Mouse (Mus musculus): ENCODE measurements around the gene Slc10a1. TPM values are rescaled to one million over a fixed set of nuclear protein-coding genes. Genes with fewer than 3 reads are reported as not detected.

Slc10a1 gene
- total and polyA plus RNA-seq, 3 experiments = 0.13 to 0.20 TPM; not detected in 1

DNA sequence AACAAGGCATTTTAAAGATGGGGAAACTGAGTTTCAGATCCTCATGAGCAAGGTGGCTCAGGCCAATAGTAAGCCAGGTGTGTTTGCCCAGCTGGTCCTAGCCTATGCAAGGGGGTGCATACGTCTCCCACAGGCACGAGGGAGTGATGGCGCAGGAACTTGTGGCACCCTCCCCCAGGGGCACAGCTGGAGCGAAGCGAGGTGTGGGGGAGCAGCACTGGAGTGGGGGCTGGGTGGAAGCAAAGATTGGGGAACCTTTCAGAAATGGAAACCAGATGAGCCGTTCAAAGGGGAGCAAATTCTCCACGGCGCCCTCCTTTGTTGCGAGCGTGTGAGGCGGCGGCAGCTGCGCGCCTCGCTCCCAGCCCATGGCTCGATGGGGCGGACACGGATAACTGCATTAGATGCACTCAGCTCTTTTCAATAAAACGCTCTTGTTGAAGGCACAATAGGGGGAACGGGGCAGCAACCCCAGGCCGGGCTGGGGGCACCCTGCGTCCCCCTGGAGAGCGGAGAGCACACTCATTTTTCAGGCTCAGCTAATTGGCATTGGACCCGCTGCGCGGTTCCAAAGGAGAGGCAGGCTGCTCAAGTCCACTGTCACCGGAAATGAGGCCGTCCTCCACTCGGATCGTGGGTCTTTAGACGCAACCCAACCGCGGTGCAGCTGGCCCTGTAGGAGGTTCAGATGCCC lies 30.2 kb upstream of the Slc10a1 start (continued):
- no peak for TF ChIP-seq PAX5 (IDR thresholded peaks at IDR 0.05; ENCODE audit: low read length)
- no peak for TF ChIP-seq ZNF384 (IDR thresholded peaks at IDR 0.05; ENCODE audit: low read depth, low read length)
- no peak for TF ChIP-seq MYC (IDR thresholded peaks at IDR 0.05; ENCODE audit: low read depth, low read length)
- TF ChIP-seq ZKSCAN1 (IDR thresholded peaks at IDR 0.05; ENCODE audit: borderline replicate concordance, low read depth, low read length) = no peak
- no peak for TF ChIP-seq CHD2 (IDR thresholded peaks at IDR 0.05; ENCODE audit: low read length)
- no peak for TF ChIP-seq MXI1 (IDR thresholded peaks at IDR 0.05; ENCODE audit: low read depth, low read length)
- no peak for TF ChIP-seq E2F4 (IDR thresholded peaks at IDR 0.05; ENCODE audit: insufficient replicate concordance, low read depth, low read length)

DNA sequence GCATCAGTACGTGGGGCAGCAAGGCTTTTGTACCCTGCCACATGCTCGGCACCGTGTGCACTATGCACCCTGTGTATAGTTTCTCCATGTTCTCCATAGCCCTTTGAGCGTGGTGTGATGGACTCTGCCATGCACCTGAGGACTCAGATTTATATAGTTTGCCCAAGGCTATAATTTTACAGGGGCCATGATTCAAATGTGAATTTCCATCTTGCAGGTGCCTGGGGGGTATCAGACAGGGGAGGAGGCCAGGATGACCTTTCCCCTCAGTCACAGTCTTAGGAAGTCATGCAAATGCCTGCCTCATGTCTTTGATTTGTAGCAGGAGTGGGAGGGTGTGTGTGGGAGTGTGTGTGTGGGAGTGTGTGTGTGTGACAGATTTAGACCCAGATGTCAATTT lies 29.1 kb upstream of the Slc10a1 start:
- Histone ChIP-seq H3K27ac (ENCODE audit: insufficient read depth, low read depth) (no peak overlapping the region), H3K79me2 (replicated peaks; ENCODE audit: control insufficient read depth, extremely low read depth, insufficient read depth, poor library complexity, severe bottlenecking) (no peaks in the 10 kb centered on the region), H3K9me3 (replicated peaks; ENCODE audit: low read length) (peaks cover 9% of the 10 kb centered on the region), H3K4me1 (ENCODE audit: control insufficient read depth in 1 of 2, insufficient read depth in 2 of 2) (peaks cover 9 to 47% of the 10 kb centered on the region in 2 experiments; a peak in 3 of 4 replicates), H3K4me3 (replicated peaks in 1 of 3; ENCODE audit: low read depth in 2 of 3, low read length in 2 of 3, poor library complexity in 1 of 3) (no peak overlapping the region), H3K27me3 (replicated peaks) (peaks cover 2% of the 10 kb centered on the region), H3K4me2 (ENCODE audit: insufficient read depth, low read depth, poor library complexity, severe bottlenecking) (no peak overlapping the region), H3K9ac (ENCODE audit: insufficient read depth, low read depth) (no peak overlapping the region), H3K36me3 (replicated peaks in 1 of 2; ENCODE audit: control insufficient read depth in 1 of 2, insufficient read depth in 1 of 2, low read length in 1 of 2) (no peaks in the 10 kb centered on the region)
- in situ Hi-C loops (cut with MboI; ENCODE audit: low pct_ligation_motif_present, low pct_unique_long_range_greater_than_20kb, low sequenced_read_pairs) (loop anchor here (25.0 kb wide), 1 partner anchor 415 kb away; the partner anchor contains the start of gene Adam4), dilution Hi-C loops (cut with MboI; ENCODE audit: extremely low pct_ligation_motif_present, extremely low pct_unique_long_range_greater_than_20kb, low sequenced_read_pairs) (no loop called here)
- TF ChIP-seq ZNF384 (IDR thresholded peaks at IDR 0.05; ENCODE audit: low read depth, low read length) = no peak
- TF ChIP-seq MYC (IDR thresholded peaks at IDR 0.05; ENCODE audit: low read depth, low read length) = no peak
- TF ChIP-seq TCF12 (IDR thresholded peaks at IDR 0.05; ENCODE audit: low read depth, low read length) = no peak
- TF ChIP-seq ZC3H11A (IDR thresholded peaks at IDR 0.05; ENCODE audit: low read depth, low read length) = no peak
- TF ChIP-seq BHLHE40 (IDR thresholded peaks at IDR 0.05; ENCODE audit: low read depth, low read length) = no peak
- no peak for TF ChIP-seq GABPA (IDR thresholded peaks at IDR 0.05; ENCODE audit: insufficient replicate concordance, low read depth, low read length)
- no peak for TF ChIP-seq ZKSCAN1 (IDR thresholded peaks at IDR 0.05; ENCODE audit: borderline replicate concordance, low read depth, low read length)
- no peak for DNase-seq (ENCODE audit: extremely low read depth)

DNA sequence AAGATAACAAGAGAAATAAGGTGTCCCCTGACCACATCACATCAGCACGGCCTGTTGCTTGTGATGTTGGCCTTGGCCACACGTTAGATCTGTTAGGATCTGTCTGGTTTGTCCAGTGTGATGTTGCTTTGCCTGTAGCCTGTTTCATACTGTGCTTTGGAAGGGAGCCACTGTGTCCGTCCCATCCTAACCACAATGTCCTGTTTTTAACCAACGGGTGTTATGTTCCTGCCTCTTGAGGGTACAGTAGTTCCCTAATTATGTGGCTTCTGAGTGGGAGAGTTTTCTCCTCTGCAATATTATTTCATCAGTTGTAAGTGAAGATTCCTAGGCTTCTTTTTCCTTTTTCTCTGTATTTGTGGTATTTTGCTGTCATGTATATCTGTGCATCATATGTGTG lies 26.8 kb upstream of the Slc10a1 start:
- Histone ChIP-seq H3K79me2 (replicated peaks; ENCODE audit: control insufficient read depth, extremely low read depth, insufficient read depth, poor library complexity, severe bottlenecking) (no peaks in the 10 kb centered on the region), H3K4me2 (ENCODE audit: insufficient read depth, low read depth, poor library complexity, severe bottlenecking) (no peak overlapping the region), H3K9ac (ENCODE audit: insufficient read depth, low read depth) (no peak overlapping the region), H3K36me3 (replicated peaks in 1 of 2; ENCODE audit: control insufficient read depth in 1 of 2, insufficient read depth in 1 of 2, low read length in 1 of 2) (no peaks in the 10 kb centered on the region), H3K4me1 (ENCODE audit: control insufficient read depth in 1 of 2, insufficient read depth in 2 of 2) (peaks cover 15 to 70% of the 10 kb centered on the region in 2 experiments), H3K9me3 (replicated peaks; ENCODE audit: low read length) (peaks cover 9% of the 10 kb centered on the region), H3K27ac (ENCODE audit: insufficient read depth, low read depth) (no peak overlapping the region), H3K4me3 (replicated peaks in 1 of 3; ENCODE audit: low read depth in 2 of 3, low read length in 2 of 3, poor library complexity in 1 of 3) (no peak overlapping the region), H3K27me3 (replicated peaks) (peaks cover 2% of the 10 kb centered on the region)
- no peak for TF ChIP-seq SMC3 (IDR thresholded peaks at IDR 0.05; ENCODE audit: low read depth, low read length)
- no peak for TF ChIP-seq USF1 (IDR thresholded peaks at IDR 0.05; ENCODE audit: low read depth, low read length)
- TF ChIP-seq TCF12 (IDR thresholded peaks at IDR 0.05; ENCODE audit: low read depth, low read length) = no peak
- TF ChIP-seq JUN (IDR thresholded peaks at IDR 0.05; ENCODE audit: insufficient read depth, low read depth, low read length) = no peak
- TF ChIP-seq RCOR1 (conservative IDR thresholded peaks at IDR 0.05; ENCODE audit: low read depth, low read length) = no peak
- no peak for TF ChIP-seq MAZ (IDR thresholded peaks at IDR 0.05; ENCODE audit: low read depth, low read length)
- TF ChIP-seq POLR2A (IDR thresholded peaks at IDR 0.05; ENCODE audit: low read depth, low read length) = no peak
- no peak for TF ChIP-seq CTCF (conservative IDR thresholded peaks at IDR 0.05 in 1 of 2, IDR thresholded peaks at IDR 0.05 in 1 of 2; ENCODE audit: low read depth in 2 of 2, low read length in 2 of 2)
- TF ChIP-seq CHD1 (IDR thresholded peaks at IDR 0.05; ENCODE audit: low read depth, low read length) = no peak
- TF ChIP-seq ETS1 (conservative IDR thresholded peaks at IDR 0.05; ENCODE audit: low read depth, low read length) = no peak
- no peak for TF ChIP-seq IRF4 (IDR thresholded peaks at IDR 0.05; ENCODE audit: low read depth, low read length)
- TF ChIP-seq PAX5 (IDR thresholded peaks at IDR 0.05; ENCODE audit: low read length) = no peak
- no peak for TF ChIP-seq GABPA (IDR thresholded peaks at IDR 0.05; ENCODE audit: insufficient replicate concordance, low read depth, low read length)
- TF ChIP-seq UBTF (IDR thresholded peaks at IDR 0.05; ENCODE audit: low read depth, low read length) = no peak
- no peak for TF ChIP-seq MAX (IDR thresholded peaks at IDR 0.05; ENCODE audit: low read length)
- no peak for TF ChIP-seq ZC3H11A (IDR thresholded peaks at IDR 0.05; ENCODE audit: low read depth, low read length)
- no peak for DNase-seq (ENCODE audit: extremely low read depth)
- dilution Hi-C loops (cut with MboI; ENCODE audit: extremely low pct_ligation_motif_present, extremely low pct_unique_long_range_greater_than_20kb, low sequenced_read_pairs) = no loop called here
- in situ Hi-C loops (cut with MboI; ENCODE audit: low pct_ligation_motif_present, low pct_unique_long_range_greater_than_20kb, low sequenced_read_pairs) = loop anchor here (25.0 kb wide), 1 partner anchor 417 kb away; the partner anchor contains the start of gene Adam4
